Mouse (Mus musculus) ovary, postnatal 14 days (tissue): ENCODE results near the gene Pdcl.

Experiments
- DNase-seq: peaks from one replicate; pipeline ENCODE4 v3.0.0; 2022; ENCODE audit warnings: low spot score

The Pdcl gene

GRCm38 (mm10) chr2:37358633-37359540, at the start of gene Pdcl:
Gene Pdcl (minus strand): TSS chr2:37359332.
- peak; percentile 77 for DNase-seq

- DNase-seq, result no peak
These were observed 36.4 kb upstream of the Pdcl start for GRCm38 (mm10) chr2:37395539-37395938.

- no peak for DNase-seq
These were observed 23.8 kb upstream of the Pdcl start for GRCm38 (mm10) chr2:37382921-37383320.

GRCm38 (mm10) chr2:37380189-37380588, 21.1 kb upstream of the Pdcl start:
- peak; percentile 17 for DNase-seq

- DNase-seq, result no peak
These were observed 16.9 kb upstream of the Pdcl start for GRCm38 (mm10) chr2:37376018-37376417.

GRCm38 (mm10) chr2:37370651-37371050, 11.5 kb upstream of the Pdcl start:
- DNase-seq, result no peak

- DNase-seq, result no peak
These were observed 776 bp upstream of the Pdcl start for GRCm38 (mm10) chr2:37359908-37360307.

- no peak for DNase-seq
These were observed 3.6 kb downstream of the Pdcl start for GRCm38 (mm10) chr2:37355571-37355970.

GRCm38 (mm10) chr2:37351671-37352070, 7.5 kb downstream of the Pdcl start:
- DNase-seq, result no peak

GRCm38 (mm10) chr2:37338497-37339187, 20.5 kb downstream of the Pdcl start:
- DNase-seq, result peak; percentile 33

GRCm38 (mm10) chr2:37333321-37333720, 25.8 kb downstream of the Pdcl start:
- no peak for DNase-seq

GRCm38 (mm10) chr2:37326215-37326614, 32.9 kb downstream of the Pdcl start, which contains the start of gene Olfr368:
Gene Olfr368 (plus strand): TSS chr2:37326515.
- DNase-seq, result no peak
